Mouse (Mus musculus): Measurements from ENCODE around the gene Amotl1. TPM values are rescaled to one million over a fixed set of nuclear protein-coding genes. Genes with fewer than 3 reads are reported as not detected.
A peak's percentile ranks its signal among the peaks of the same experiment; 100 is the strongest.
"Not testable (repeated sequence)": the region's sequence is repeated elsewhere in the genome, so short reads cannot be mapped to it uniquely, and the experiment has no call there.

Gene Amotl1
- polyA plus RNA-seq, 1 experiment = 17.3 TPM

DNA sequence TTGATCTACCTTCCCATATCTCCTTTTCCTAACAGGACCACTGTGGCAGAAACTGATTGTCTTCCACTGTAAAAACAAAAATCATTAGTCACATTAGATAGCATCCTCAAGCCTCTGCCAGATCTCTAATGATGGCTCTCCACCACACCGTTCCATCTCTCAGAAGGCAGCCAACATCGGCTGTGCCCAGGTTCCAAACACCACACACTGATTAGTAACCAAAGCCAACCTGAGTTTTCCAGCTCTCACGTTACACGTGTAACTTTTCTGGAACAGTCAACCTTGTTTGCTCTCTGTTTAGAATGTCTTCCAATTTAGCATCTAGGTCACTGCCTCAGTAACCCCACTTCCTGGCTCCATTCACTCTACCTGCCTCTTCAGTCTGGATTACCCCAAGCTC is 51.0 kb downstream of the Amotl1 start:
- Histone ChIP-seq H3K4me3 (ENCODE audit: insufficient read depth, poor library complexity, severe bottlenecking) (no peak overlapping the region), H3K36me3 (ENCODE audit: control insufficient read depth, insufficient read depth) (peaks cover 28% of the 10 kb centered on the region), H3ac (ENCODE audit: control insufficient read depth, insufficient read length, low read depth) (no peak overlapping the region), H3K79me3 (ENCODE audit: low read depth) (peaks cover 13% of the 10 kb centered on the region), H3K79me2 (ENCODE audit: control insufficient read depth, insufficient read depth) (peaks cover 45% of the 10 kb centered on the region), H3K27me3 (ENCODE audit: control insufficient read depth, insufficient read depth, insufficient read length) (no peaks in the 10 kb centered on the region)
- TF ChIP-seq MYOD1 (IDR thresholded peaks at IDR 0.05; ENCODE audit: control insufficient read depth, insufficient read length, low read depth) = no peak

DNA sequence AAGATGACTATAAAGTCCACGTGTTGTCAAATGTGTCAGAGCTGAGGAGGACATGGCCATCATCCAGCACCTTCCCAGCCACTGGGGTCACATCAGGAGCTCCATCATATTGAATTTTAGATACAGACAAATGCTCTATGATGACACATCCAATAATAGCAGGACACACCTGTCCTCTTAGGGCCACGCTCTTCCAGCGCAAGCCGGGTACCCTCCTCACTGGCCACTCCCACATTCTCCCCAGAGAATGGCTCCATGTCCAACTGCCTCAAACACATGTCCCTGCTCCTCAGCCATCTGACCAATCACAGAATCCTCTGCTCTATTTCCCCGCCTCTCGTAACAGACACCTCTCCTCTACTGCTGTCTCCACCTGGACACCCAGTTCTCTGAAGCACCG is 54.2 kb downstream of the Amotl1 start:
- H3ac ChIP-seq (ENCODE audit: control insufficient read depth, insufficient read length, low read depth) = no peak overlapping the region
- H3K79me3 ChIP-seq (ENCODE audit: low read depth) = peaks cover 14% of the 10 kb centered on the region
- H3K36me3 ChIP-seq (ENCODE audit: control insufficient read depth, insufficient read depth) = peaks cover 22% of the 10 kb centered on the region
- H3K4me3 ChIP-seq (ENCODE audit: insufficient read depth, poor library complexity, severe bottlenecking) = no peak overlapping the region
- no peak for TF ChIP-seq MYOD1 (IDR thresholded peaks at IDR 0.05; ENCODE audit: control insufficient read depth, insufficient read length, low read depth)
- no peak for TF ChIP-seq USF1 (IDR thresholded peaks at IDR 0.05; ENCODE audit: low read depth)
- TF ChIP-seq CEBPB (IDR thresholded peaks at IDR 0.05; ENCODE audit: low read depth) = no peak
- TF ChIP-seq MAX (IDR thresholded peaks at IDR 0.05) = no peak
- no peak for TF ChIP-seq MYOG (IDR thresholded peaks at IDR 0.05; ENCODE audit: control insufficient read depth, extremely low read depth, insufficient read length)
- no peak for TF ChIP-seq FOSL1 (IDR thresholded peaks at IDR 0.05; ENCODE audit: insufficient read depth, low read length, poor library complexity, severe bottlenecking)
- TF ChIP-seq CTCF (IDR thresholded peaks at IDR 0.05; ENCODE audit: control insufficient read depth, insufficient read depth, insufficient read length) = no peak
- no peaks in the 10 kb centered on the region for H3K27me3 ChIP-seq (ENCODE audit: control insufficient read depth, insufficient read depth, insufficient read length)
- peaks cover 54% of the 10 kb centered on the region for H3K79me2 ChIP-seq (ENCODE audit: control insufficient read depth, insufficient read depth)

- Histone ChIP-seq H3K4me3 (ENCODE audit: insufficient read depth, poor library complexity, severe bottlenecking) (no peak overlapping the region), H3K27me3 (ENCODE audit: control insufficient read depth, insufficient read depth, insufficient read length) (no peaks in the 10 kb centered on the region), H3K36me3 (ENCODE audit: control insufficient read depth, insufficient read depth) (peaks cover 14% of the 10 kb centered on the region), H3K79me2 (ENCODE audit: control insufficient read depth, insufficient read depth) (peaks cover 69% of the 10 kb centered on the region), H3K79me3 (ENCODE audit: low read depth) (peaks cover 21% of the 10 kb centered on the region), H3ac (ENCODE audit: control insufficient read depth, insufficient read length, low read depth) (no peak overlapping the region)
- TF ChIP-seq MYOG (IDR thresholded peaks at IDR 0.05; ENCODE audit: control insufficient read depth, extremely low read depth, insufficient read length) (no peak), FOSL1 (IDR thresholded peaks at IDR 0.05; ENCODE audit: insufficient read depth, low read length, poor library complexity, severe bottlenecking) (peak; percentile 79)
These were observed 56.2 kb downstream of the Amotl1 start for GRCm38 (mm10) chr9:14588690-14589089.

DNA sequence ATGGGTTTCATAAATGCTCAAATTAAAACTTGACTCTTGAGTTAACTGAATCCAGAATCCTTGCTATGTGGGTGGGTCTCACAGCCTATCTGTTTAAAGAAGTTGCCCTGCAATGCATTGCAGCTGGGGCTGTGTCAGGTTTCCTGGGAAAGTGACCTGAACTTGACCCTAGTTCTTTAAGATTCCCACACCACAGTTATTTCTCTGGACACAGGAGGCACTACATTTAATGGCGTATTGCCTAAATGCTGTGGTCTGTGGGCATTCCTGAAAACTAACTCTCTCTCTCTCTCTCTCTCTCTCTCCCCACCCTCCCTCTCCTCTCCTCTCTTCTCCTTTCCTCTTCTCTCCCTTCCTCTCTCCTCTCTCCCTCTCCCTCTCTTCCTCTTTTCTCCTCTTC is 59.2 kb downstream of the Amotl1 start:
- TF ChIP-seq MYOD1 (IDR thresholded peaks at IDR 0.05; ENCODE audit: control insufficient read depth, insufficient read length, low read depth) = peak; percentile 39
- TF ChIP-seq FOSL1 (IDR thresholded peaks at IDR 0.05; ENCODE audit: insufficient read depth, low read length, poor library complexity, severe bottlenecking) = no peak
- no peak for TF ChIP-seq CTCF (IDR thresholded peaks at IDR 0.05; ENCODE audit: control insufficient read depth, insufficient read depth, insufficient read length)
- no peak for TF ChIP-seq MAX (IDR thresholded peaks at IDR 0.05)
- no peak for TF ChIP-seq MYOG (IDR thresholded peaks at IDR 0.05; ENCODE audit: control insufficient read depth, extremely low read depth, insufficient read length)
- TF ChIP-seq USF1 (IDR thresholded peaks at IDR 0.05; ENCODE audit: low read depth) = no peak
- TF ChIP-seq CEBPB (IDR thresholded peaks at IDR 0.05; ENCODE audit: low read depth) = peak; percentile 44
- H3K79me2 ChIP-seq (ENCODE audit: control insufficient read depth, insufficient read depth) = peaks cover 65% of the 10 kb centered on the region
- H3K27me3 ChIP-seq (ENCODE audit: control insufficient read depth, insufficient read depth, insufficient read length) = no peaks in the 10 kb centered on the region
- no peak overlapping the region for H3K4me3 ChIP-seq (ENCODE audit: insufficient read depth, poor library complexity, severe bottlenecking)
- H3K79me3 ChIP-seq (ENCODE audit: low read depth) = peaks cover 18% of the 10 kb centered on the region
- H3K36me3 ChIP-seq (ENCODE audit: control insufficient read depth, insufficient read depth) = no peaks in the 10 kb centered on the region
- H3ac ChIP-seq (ENCODE audit: control insufficient read depth, insufficient read length, low read depth) = no peak overlapping the region

DNA sequence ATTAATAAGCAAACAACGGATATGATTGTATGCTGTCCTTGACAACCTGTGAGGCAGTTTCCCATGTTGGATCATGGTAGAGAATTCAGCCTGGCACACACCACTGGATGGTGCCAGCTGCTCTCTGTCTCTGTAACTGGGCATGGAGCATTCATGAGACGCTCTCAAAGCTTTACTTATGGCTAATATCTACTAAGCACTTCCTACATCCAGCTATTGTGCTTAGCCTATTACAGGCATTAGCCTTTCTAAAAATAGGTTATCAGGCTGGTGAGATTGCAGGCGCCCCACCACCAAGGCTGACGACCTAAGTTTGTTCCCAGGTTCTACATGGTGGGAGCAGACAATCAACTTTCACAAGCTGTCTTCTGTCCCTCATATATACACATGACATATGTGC is 65.9 kb downstream of the Amotl1 start:
- H3K79me3 ChIP-seq (ENCODE audit: low read depth) = peaks cover 2% of the 10 kb centered on the region
- H3K36me3 ChIP-seq (ENCODE audit: control insufficient read depth, insufficient read depth) = peaks cover 5% of the 10 kb centered on the region
- no peak overlapping the region for H3K4me3 ChIP-seq (ENCODE audit: insufficient read depth, poor library complexity, severe bottlenecking)
- no peak overlapping the region for H3ac ChIP-seq (ENCODE audit: control insufficient read depth, insufficient read length, low read depth)
- H3K27me3 ChIP-seq (ENCODE audit: control insufficient read depth, insufficient read depth, insufficient read length) = no peaks in the 10 kb centered on the region
- H3K79me2 ChIP-seq (ENCODE audit: control insufficient read depth, insufficient read depth) = peaks cover 6% of the 10 kb centered on the region
- TF ChIP-seq USF1 (IDR thresholded peaks at IDR 0.05; ENCODE audit: low read depth) (no peak), MAX (IDR thresholded peaks at IDR 0.05) (no peak), CEBPB (IDR thresholded peaks at IDR 0.05; ENCODE audit: low read depth) (no peak), MYOG (IDR thresholded peaks at IDR 0.05; ENCODE audit: control insufficient read depth, extremely low read depth, insufficient read length) (no peak), FOSL1 (IDR thresholded peaks at IDR 0.05; ENCODE audit: insufficient read depth, low read length, poor library complexity, severe bottlenecking) (no peak)

GRCm38 (mm10) chr9:14576359-14576758 is 68.5 kb downstream of the Amotl1 start:
- not testable (repeated sequence) for H3K79me3 ChIP-seq (ENCODE audit: low read depth); H3K4me3 ChIP-seq (ENCODE audit: insufficient read depth, poor library complexity, severe bottlenecking); H3K79me2 ChIP-seq (ENCODE audit: control insufficient read depth, insufficient read depth); H3ac ChIP-seq (ENCODE audit: control insufficient read depth, insufficient read length, low read depth); H3K36me3 ChIP-seq (ENCODE audit: control insufficient read depth, insufficient read depth); H3K27me3 ChIP-seq (ENCODE audit: control insufficient read depth, insufficient read depth, insufficient read length)

All from C2C12 (cell line).